Mouse (Mus musculus) lung, embryonic 16.5 days (tissue): ENCODE measurements around the gene Degs2. TPM values are rescaled to one million over a fixed set of nuclear protein-coding genes. Genes with fewer than 3 reads are reported as not detected.

ENCODE experiments used
- ATAC-seq: fragments of 200-750 bp; cut with Nextera tagmentation; 2 replicates; pipeline ENCODE4 v1.8.0; 2017; ENCODE audit warnings: low read depth, mild to moderate bottlenecking, moderate library complexity
- H3K27ac ChIP-seq: fragments of 300-500 bp; sonication (generic); 2 replicates; pipeline ENCODE4 v1.5.1; 2014; ENCODE audit warnings: mild to moderate bottlenecking, control low read depth, low read length
- H3K27me3 ChIP-seq: fragments of 300-500 bp; sonication (generic); 2 replicates; pipeline ENCODE4 v1.6.1; 2014; ENCODE audit warnings: low read depth, low read length, mixed read lengths; ENCODE audit not compliant: control insufficient read depth, insufficient read depth
- H3K36me3 ChIP-seq: fragments of 300-500 bp; sonication (generic); 2 replicates; pipeline ENCODE4 v1.6.1; 2014; ENCODE audit warnings: low read length; ENCODE audit not compliant: control insufficient read depth, insufficient read depth
- H3K4me1 ChIP-seq: fragments of 300-500 bp; sonication (generic); replicated peaks from 2 replicates; pipeline ENCODE4 v1.6.1; 2014; ENCODE audit warnings: low read length, mixed read lengths; ENCODE audit not compliant: control insufficient read depth, insufficient read depth
- H3K4me2 ChIP-seq: fragments of 300-500 bp; sonication (generic); 2 replicates; pipeline ENCODE4 v1.6.1; 2014; ENCODE audit warnings: low read depth, low read length, control low read depth
- H3K4me3 ChIP-seq: fragments of 300-500 bp; sonication (generic); 2 replicates; pipeline ENCODE4 v1.5.1; 2014; ENCODE audit warnings: mild to moderate bottlenecking, low read length, control low read depth
- H3K9ac ChIP-seq: fragments of 300-500 bp; sonication (generic); 2 replicates; pipeline ENCODE4 v1.6.1; 2014; ENCODE audit warnings: low read length, control low read depth
- H3K9me3 ChIP-seq: fragments of 300-500 bp; sonication (generic); 2 replicates; pipeline ENCODE4 v1.6.1; 2016; ENCODE audit warnings: low read length; ENCODE audit not compliant: control insufficient read depth
- WGBS: fragments of 180-500 bp; shearing (Covaris S2); extraction: QIAGEN DNeasy Blood & Tissue Kit; methylation state at CpG from one replicate; pipeline ENCODE4 v1.1.7; 2014; 5-methylcytosine and 5-hydroxymethylcytosine counted together
- polyA plus RNA-seq: library from polyadenylated mRNA; unstranded; fragments of >200 nt; fragmentation: Nextera tagmentation; extraction: Ambion mirVana; gene quantifications from 2 replicates; pipeline ENCODE4 v1.2.1, GENCODE M21; 2015

Gene Degs2
- 1.1 and 1.9 TPM in 2 replicates for polyA plus RNA-seq

GRCm38 (mm10) chr12:108702185-108702584 lies at the start of gene Degs2:
Degs2 (minus strand) TSS chr12:108702315.
- ATAC-seq: peak; percentile 79
- Histone ChIP-seq H3K9ac (peak within 1 kb of the TSS; percentile 55), H3K27me3 (peaks cover 24% of the 10 kb centered on the region)

GRCm38 (mm10) chr12:108751790-108752189 lies 49.7 kb upstream of the Degs2 start:
- no peak overlapping the region for H3K27ac ChIP-seq
- WGBS: 45% methylated on average over 9 of the region's 9 CpGs

More at GRCm38 (mm10) chr12:108702185-108702584, at the start of gene Degs2:
- WGBS: under 1% methylated on average over 32 of the region's 32 CpGs
- H3K4me1 ChIP-seq: peaks cover 6% of the 10 kb centered on the region; the same call in 1 of the 2 replicates
- H3K27ac ChIP-seq: no peak within 1 kb of the TSS
- H3K36me3 ChIP-seq: no peaks in the 10 kb centered on the region
- H3K4me2 ChIP-seq: peak within 1 kb of the TSS; percentile 62
- H3K9me3 ChIP-seq: no peaks in the 10 kb centered on the region
- peak within 1 kb of the TSS; percentile 41 for H3K4me3 ChIP-seq

GRCm38 (mm10) chr12:108750226-108750625 lies 48.1 kb upstream of the Degs2 start:
- no peaks in the 10 kb centered on the region for H3K36me3 ChIP-seq
- no peaks in the 10 kb centered on the region for H3K27me3 ChIP-seq
- WGBS: 60% methylated on average over 3 of the region's 3 CpGs
- H3K4me2 ChIP-seq: no peak overlapping the region
- H3K9ac ChIP-seq: no peak overlapping the region
- no peak overlapping the region for H3K4me3 ChIP-seq
- no peaks in the 10 kb centered on the region for H3K9me3 ChIP-seq
- ATAC-seq: no peak
- H3K27ac ChIP-seq: no peak overlapping the region
- no peaks in the 10 kb centered on the region for H3K4me1 ChIP-seq

More at GRCm38 (mm10) chr12:108751790-108752189, 49.7 kb upstream of the Degs2 start:
- H3K4me1 ChIP-seq: no peaks in the 10 kb centered on the region
- H3K4me3 ChIP-seq: no peak overlapping the region
- H3K27me3 ChIP-seq: no peaks in the 10 kb centered on the region
- no peak for ATAC-seq
- H3K9me3 ChIP-seq: no peaks in the 10 kb centered on the region
- H3K9ac ChIP-seq: no peak overlapping the region
- H3K36me3 ChIP-seq: no peaks in the 10 kb centered on the region
- no peak overlapping the region for H3K4me2 ChIP-seq

GRCm38 (mm10) chr12:108749454-108749853 lies 47.3 kb upstream of the Degs2 start:
- Histone ChIP-seq H3K9me3 (no peaks in the 10 kb centered on the region), H3K27ac (no peak overlapping the region), H3K36me3 (no peaks in the 10 kb centered on the region), H3K27me3 (no peaks in the 10 kb centered on the region), H3K4me3 (no peak overlapping the region), H3K9ac (no peak overlapping the region), H3K4me2 (no peak overlapping the region), H3K4me1 (no peaks in the 10 kb centered on the region)
- ATAC-seq: no peak
- WGBS: 69% methylated on average over 9 of the region's 9 CpGs

GRCm38 (mm10) chr12:108749019-108749418 lies 46.9 kb upstream of the Degs2 start:
- H3K9me3 ChIP-seq: no peaks in the 10 kb centered on the region
- H3K27me3 ChIP-seq: no peaks in the 10 kb centered on the region
- WGBS: 65% methylated on average over 6 of the region's 6 CpGs
- H3K27ac ChIP-seq: no peak overlapping the region
- no peak for ATAC-seq
- H3K4me3 ChIP-seq: no peak overlapping the region
- no peaks in the 10 kb centered on the region for H3K4me1 ChIP-seq
- no peaks in the 10 kb centered on the region for H3K36me3 ChIP-seq
- no peak overlapping the region for H3K9ac ChIP-seq
- no peak overlapping the region for H3K4me2 ChIP-seq

GRCm38 (mm10) chr12:108745990-108746389 lies 43.9 kb upstream of the Degs2 start:
- ATAC-seq: no peak
- Histone ChIP-seq H3K4me2 (no peak overlapping the region), H3K4me3 (no peak overlapping the region), H3K27me3 (no peaks in the 10 kb centered on the region), H3K36me3 (no peaks in the 10 kb centered on the region), H3K9ac (no peak overlapping the region), H3K9me3 (no peaks in the 10 kb centered on the region), H3K27ac (no peak overlapping the region), H3K4me1 (no peaks in the 10 kb centered on the region)

- WGBS: 68% methylated on average over 4 of the region's 4 CpGs
- no peak for ATAC-seq
- no peak overlapping the region for H3K27ac ChIP-seq
Measured at GRCm38 (mm10) chr12:108742241-108742640, 40.1 kb upstream of the Degs2 start.

GRCm38 (mm10) chr12:108741472-108741871 lies 39.4 kb upstream of the Degs2 start:
- no peaks in the 10 kb centered on the region for H3K9me3 ChIP-seq
- H3K4me1 ChIP-seq: no peaks in the 10 kb centered on the region
- no peaks in the 10 kb centered on the region for H3K36me3 ChIP-seq
- no peak overlapping the region for H3K9ac ChIP-seq
- H3K27ac ChIP-seq: no peak overlapping the region
- 73% methylated on average over 2 of the region's 2 CpGs for WGBS
- no peak for ATAC-seq
- no peak overlapping the region for H3K4me2 ChIP-seq
- no peaks in the 10 kb centered on the region for H3K27me3 ChIP-seq
- H3K4me3 ChIP-seq: no peak overlapping the region

More at GRCm38 (mm10) chr12:108742241-108742640, 40.1 kb upstream of the Degs2 start:
- Histone ChIP-seq H3K27me3 (no peaks in the 10 kb centered on the region), H3K4me2 (no peak overlapping the region), H3K9ac (no peak overlapping the region), H3K36me3 (no peaks in the 10 kb centered on the region), H3K4me3 (no peak overlapping the region), H3K9me3 (no peaks in the 10 kb centered on the region), H3K4me1 (no peaks in the 10 kb centered on the region)

- Histone ChIP-seq H3K4me1 (no peaks in the 10 kb centered on the region), H3K9me3 (no peaks in the 10 kb centered on the region), H3K27ac (no peak overlapping the region), H3K27me3 (no peaks in the 10 kb centered on the region), H3K4me3 (no peak overlapping the region), H3K36me3 (no peaks in the 10 kb centered on the region), H3K4me2 (no peak overlapping the region), H3K9ac (no peak overlapping the region)
- 92% methylated on average over 12 of the region's 12 CpGs for WGBS
- ATAC-seq: no peak
Measured at GRCm38 (mm10) chr12:108738745-108739144, 36.6 kb upstream of the Degs2 start.

- Histone ChIP-seq H3K27ac (no peak overlapping the region), H3K9ac (no peak overlapping the region), H3K4me3 (no peak overlapping the region), H3K36me3 (no peaks in the 10 kb centered on the region), H3K27me3 (no peaks in the 10 kb centered on the region), H3K4me1 (no peaks in the 10 kb centered on the region), H3K9me3 (no peaks in the 10 kb centered on the region), H3K4me2 (no peak overlapping the region)
- ATAC-seq: no peak
- 87% methylated on average over 7 of the region's 7 CpGs for WGBS
Measured at GRCm38 (mm10) chr12:108737838-108738237, 35.7 kb upstream of the Degs2 start.
